Mouse (Mus musculus): ENCODE measurements around the gene Cadps2. TPM values are rescaled to one million over a fixed set of nuclear protein-coding genes. Genes with fewer than 3 reads are reported as not detected.
A peak's percentile ranks its signal among the peaks of the same experiment; 100 is the strongest.

Gene Cadps2
- polyA plus RNA-seq, 1 experiment from 2014 or later = 6.1 TPM

- no peak overlapping the region for H3K9ac ChIP-seq (replicated peaks)
- H3K4me2 ChIP-seq (replicated peaks) = peak overlapping the region; percentile 21
- no peak for ATAC-seq (replicated peaks)
Observed at GRCm38 (mm10) chr6:23247512-23248312, 591.5 kb downstream of the Cadps2 start.

GRCm38 (mm10) chr6:23246790-23247511 is 592.3 kb downstream of the Cadps2 start:
- Histone ChIP-seq H3K4me3 (peak overlapping the region; percentile 21), H3K27me3 (peaks cover 66% of the 10 kb centered on the region), H3K9ac (replicated peaks) (no peak overlapping the region), H3K4me2 (replicated peaks) (peak overlapping the region; percentile 21), H3K4me1 (peaks cover 34% of the 10 kb centered on the region), H3K9me3 (no peaks in the 10 kb centered on the region), H3K36me3 (no peaks in the 10 kb centered on the region), H3K27ac (replicated peaks) (no peak overlapping the region)
- 3% methylated on average over 23 of the region's 23 CpGs for WGBS
- no peak for ATAC-seq (replicated peaks)

More at GRCm38 (mm10) chr6:23247512-23248312, 591.5 kb downstream of the Cadps2 start:
- Histone ChIP-seq H3K9me3 (no peaks in the 10 kb centered on the region), H3K4me1 (peaks cover 34% of the 10 kb centered on the region), H3K4me3 (peak overlapping the region; percentile 21), H3K27ac (replicated peaks) (no peak overlapping the region), H3K27me3 (peaks cover 64% of the 10 kb centered on the region), H3K36me3 (no peaks in the 10 kb centered on the region)
- WGBS = under 1% methylated on average over 61 of the region's 61 CpGs

GRCm38 (mm10) chr6:23246061-23246789 is 593.0 kb downstream of the Cadps2 start:
- WGBS = 7% methylated on average over 17 of the region's 17 CpGs
- Histone ChIP-seq H3K4me2 (replicated peaks) (no peak overlapping the region), H3K27me3 (peaks cover 68% of the 10 kb centered on the region), H3K4me1 (peaks cover 34% of the 10 kb centered on the region), H3K9ac (replicated peaks) (no peak overlapping the region), H3K36me3 (no peaks in the 10 kb centered on the region), H3K9me3 (no peaks in the 10 kb centered on the region), H3K27ac (replicated peaks) (no peak overlapping the region), H3K4me3 (no peak overlapping the region)
- no peak for ATAC-seq (replicated peaks)

- no peak overlapping the region for H3K4me2 ChIP-seq (replicated peaks)
- 6% methylated on average over 23 of the region's 23 CpGs for WGBS
- peaks cover 34% of the 10 kb centered on the region for H3K4me1 ChIP-seq
- H3K4me3 ChIP-seq = no peak overlapping the region
- ATAC-seq (replicated peaks) = no peak
- H3K9ac ChIP-seq (replicated peaks) = no peak overlapping the region
- H3K27me3 ChIP-seq = peaks cover 73% of the 10 kb centered on the region
- H3K36me3 ChIP-seq = no peaks in the 10 kb centered on the region
- H3K27ac ChIP-seq (replicated peaks) = no peak overlapping the region
- H3K9me3 ChIP-seq = no peaks in the 10 kb centered on the region
Observed at GRCm38 (mm10) chr6:23245545-23246011, 593.6 kb downstream of the Cadps2 start.

- peaks cover 73% of the 10 kb centered on the region for H3K27me3 ChIP-seq
- no peak for ATAC-seq (replicated peaks)
- no peak overlapping the region for H3K27ac ChIP-seq (replicated peaks)
- no peak overlapping the region for H3K4me2 ChIP-seq (replicated peaks)
- H3K4me1 ChIP-seq = peaks cover 34% of the 10 kb centered on the region
- no peak overlapping the region for H3K9ac ChIP-seq (replicated peaks)
- H3K9me3 ChIP-seq = no peaks in the 10 kb centered on the region
- WGBS = 19% methylated on average over 9 of the region's 9 CpGs
- no peaks in the 10 kb centered on the region for H3K36me3 ChIP-seq
- no peak overlapping the region for H3K4me3 ChIP-seq
Observed at GRCm38 (mm10) chr6:23245121-23245520, 594.1 kb downstream of the Cadps2 start.

GRCm38 (mm10) chr6:23243821-23244760 is 595.1 kb downstream of the Cadps2 start:
- Histone ChIP-seq H3K9ac (replicated peaks) (no peak overlapping the region), H3K27ac (replicated peaks) (no peak overlapping the region), H3K4me1 (peaks cover 26% of the 10 kb centered on the region), H3K9me3 (no peaks in the 10 kb centered on the region), H3K4me2 (replicated peaks) (no peak overlapping the region), H3K27me3 (peaks cover 77% of the 10 kb centered on the region), H3K36me3 (no peaks in the 10 kb centered on the region), H3K4me3 (no peak overlapping the region)
- 5% methylated on average over 15 of the region's 15 CpGs for WGBS
- peak; percentile 91 for ATAC-seq (replicated peaks)

Other genes starting within 250 kb of the Cadps2 start
- gene Rnf133, start 189.1 kb downstream of the Cadps2 start, polyA plus RNA-seq (2015; fragmentation: Nextera tagmentation; extraction: Ambion mirVana) = not detected in 2 replicates
- gene Rnf148, start 184.3 kb downstream of the Cadps2 start, polyA plus RNA-seq (2015; fragmentation: Nextera tagmentation; extraction: Ambion mirVana) = not detected in 2 replicates
- not detected in 2 replicates for gene Tas2r118, start 130.6 kb upstream of the Cadps2 start, polyA plus RNA-seq (2015; fragmentation: Nextera tagmentation; extraction: Ambion mirVana)